Mouse (Mus musculus) heart, postnatal 0 days (tissue): ENCODE measurements around the gene Scimp.

Source experiments
- CTCF ChIP-seq: IDR thresholded peaks from 2 replicates; pipeline ENCODE4 v1.5.1; 2016; ENCODE audit warnings: antibody characterized with exemption, control low read depth, low read depth
- EP300 ChIP-seq: IDR thresholded peaks from 2 replicates; pipeline ENCODE4 v1.6.1; 2016; ENCODE audit warnings: antibody characterized with exemption, low read depth

DNA sequence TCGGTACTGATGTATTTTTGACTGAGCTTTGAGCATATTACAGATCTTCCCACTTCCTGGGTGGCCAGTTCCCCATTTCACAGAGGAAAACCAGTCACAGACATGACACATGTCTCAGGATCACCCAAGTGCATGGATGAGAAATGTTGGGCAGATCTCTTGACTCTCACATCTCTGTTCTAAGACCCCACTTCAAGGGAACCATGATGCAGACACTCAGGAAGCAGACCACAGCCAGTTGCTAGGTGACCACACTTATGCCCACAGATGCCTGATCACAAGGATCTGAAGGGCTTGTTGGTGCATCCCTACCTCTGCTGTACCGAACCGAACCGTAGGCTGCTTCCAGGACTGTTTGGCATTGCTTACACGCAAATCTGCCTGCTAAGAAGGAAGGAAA is 20.7 kb downstream of the Scimp start:
- TF ChIP-seq CTCF (no peak), EP300 (no peak)
